Mouse (Mus musculus): Measurements from ENCODE around the gene Mep1a.

Mep1a gene

DNA sequence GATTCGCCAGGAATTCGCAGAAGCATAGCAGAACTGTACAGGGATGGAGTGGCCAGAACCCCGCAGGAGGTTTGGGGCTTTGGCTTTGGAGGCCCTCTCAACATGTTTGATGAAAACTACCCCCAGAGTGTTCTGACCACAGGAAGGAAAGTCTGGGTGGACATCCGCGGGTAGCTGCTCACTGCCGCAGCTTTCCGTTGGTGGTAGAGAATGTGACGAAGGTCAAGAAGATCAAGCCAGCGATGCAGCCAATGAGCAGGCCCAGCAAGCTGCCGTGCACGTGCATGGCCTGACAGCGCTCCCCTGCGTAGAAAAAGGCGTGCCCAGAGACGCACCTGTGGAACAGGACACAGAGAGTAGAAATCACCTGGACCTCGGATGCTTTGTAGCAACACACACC lies 27.8 kb downstream of the Mep1a start:
- DNase-seq: no peak

DNA sequence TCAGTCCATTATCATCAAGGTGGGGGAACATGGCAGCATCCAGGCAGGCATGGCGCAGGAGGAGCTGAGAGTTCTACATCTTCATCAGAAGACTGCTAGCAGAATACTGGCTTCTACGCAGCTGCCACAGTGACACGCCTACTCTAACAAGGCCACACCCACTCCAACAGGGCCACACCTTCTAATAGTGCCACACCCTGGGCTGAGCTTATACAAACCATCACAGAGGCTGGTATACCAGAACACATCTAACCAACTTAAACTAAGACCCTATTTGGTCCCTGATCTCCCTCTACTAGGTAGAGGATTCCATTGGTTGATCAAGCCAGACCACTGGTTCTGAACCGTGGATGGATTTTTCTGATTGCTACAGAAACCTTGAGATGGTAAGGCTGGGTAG lies 30.1 kb downstream of the Mep1a start:
- DNase-seq: no peak

DNA sequence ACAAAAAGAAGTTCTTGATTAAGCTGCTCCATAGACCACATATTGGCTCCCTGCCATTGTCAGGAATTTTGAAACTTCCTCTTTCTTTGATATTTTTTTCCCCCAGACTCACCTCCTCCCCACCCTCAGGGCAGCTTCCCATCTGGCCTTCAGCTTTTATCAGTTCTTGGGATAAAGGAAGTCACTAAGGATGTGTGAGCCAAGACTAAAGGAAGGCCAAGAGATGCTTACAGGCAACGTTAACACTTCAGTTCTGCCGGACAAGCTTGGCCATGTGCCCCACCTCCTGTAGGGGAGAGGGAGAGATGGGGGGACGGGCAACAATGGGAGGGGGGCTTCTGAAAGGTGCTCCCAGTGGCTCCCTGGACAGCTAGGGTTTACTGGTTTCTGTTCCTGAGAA lies 32.6 kb downstream of the Mep1a start:
- no peak for DNase-seq

DNA sequence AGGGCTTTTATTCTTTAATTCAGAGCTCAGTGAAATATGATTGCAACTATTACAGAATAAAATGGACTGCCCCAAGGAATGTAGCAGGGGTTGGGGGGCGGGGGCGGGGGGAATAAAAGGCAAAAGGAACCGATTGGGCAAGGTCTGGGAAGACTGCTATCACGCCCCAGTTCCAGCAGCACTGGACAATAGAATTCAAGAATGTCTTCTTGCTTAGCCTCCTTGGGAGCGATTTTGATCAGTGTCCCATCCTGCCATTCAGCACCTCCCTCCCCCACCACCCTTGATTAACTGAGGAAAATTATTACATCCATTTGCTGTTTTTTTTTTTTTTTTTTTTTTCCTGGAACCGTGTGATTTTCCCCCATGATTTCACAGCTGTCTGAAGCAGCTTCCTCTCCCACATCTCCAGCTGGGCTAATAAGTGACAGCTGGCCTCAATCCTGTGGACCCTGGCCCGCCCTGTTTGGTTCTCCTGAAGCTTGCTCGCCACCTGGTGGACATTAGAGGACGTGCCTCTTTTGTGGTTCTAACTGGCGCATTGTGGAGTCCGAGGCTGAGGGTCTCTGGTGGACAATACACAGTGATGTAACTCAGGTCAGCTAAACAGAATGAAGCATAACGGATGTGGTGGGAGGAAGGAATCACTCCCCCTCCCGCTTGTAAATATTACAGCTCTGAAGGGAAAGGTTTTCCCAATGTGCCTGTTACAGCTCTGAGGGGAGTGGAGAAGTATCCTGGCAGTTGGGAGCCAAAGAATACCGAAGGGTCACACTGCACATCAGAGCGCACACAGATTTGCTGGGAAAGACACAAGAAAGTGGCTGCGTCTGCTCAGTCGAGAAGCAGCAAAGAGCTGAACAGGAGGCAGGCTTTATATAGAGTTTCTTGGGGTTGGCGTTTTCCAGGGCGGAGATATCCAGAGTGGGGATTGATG lies 42.1 kb downstream of the Mep1a start:
- DNase-seq: peak; percentile 63

DNA sequence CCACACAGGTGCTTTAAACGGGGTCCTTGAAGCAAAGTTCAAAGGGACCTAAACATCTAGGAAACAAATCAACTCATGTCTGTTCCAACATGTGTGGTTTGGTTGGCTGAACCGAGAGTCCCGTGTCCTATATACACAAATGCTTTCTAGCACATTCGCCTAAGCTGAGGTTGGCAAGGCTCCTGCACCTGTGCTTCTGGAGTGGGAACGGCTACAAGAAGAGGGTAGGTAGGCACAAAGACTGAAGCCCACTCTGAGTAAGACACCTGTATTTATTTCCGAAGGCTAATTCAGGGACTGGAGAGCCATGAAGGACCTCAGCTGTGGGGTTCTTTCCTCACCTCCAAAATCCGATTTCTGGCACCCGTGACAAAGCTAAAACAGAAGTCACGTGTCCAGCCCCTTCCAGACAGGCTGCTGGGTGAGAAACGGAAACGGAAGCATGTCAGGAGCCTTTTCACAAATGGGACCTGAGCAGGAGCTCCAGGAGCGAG lies 42.8 kb downstream of the Mep1a start:
- DNase-seq: no peak

DNA sequence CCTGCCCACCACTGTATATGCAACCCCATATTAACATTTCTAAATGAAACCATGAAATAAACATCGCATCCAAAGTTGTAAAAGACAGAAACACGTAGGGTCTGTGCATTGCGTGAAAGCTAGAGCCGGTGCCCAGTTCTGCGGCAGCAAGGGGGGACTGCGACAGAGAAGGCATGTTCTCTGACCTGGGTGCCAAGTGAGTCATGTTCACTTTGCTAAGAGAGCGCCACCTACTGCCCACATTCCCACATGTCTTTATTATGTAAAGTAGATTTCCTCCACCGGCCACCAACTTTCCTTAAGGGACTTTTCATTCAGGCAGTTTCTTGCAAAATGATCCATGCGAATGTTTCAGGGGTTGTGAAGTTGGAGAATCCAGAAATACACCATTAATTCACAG lies 44.0 kb downstream of the Mep1a start:
- DNase-seq: peak; percentile 64

DNA sequence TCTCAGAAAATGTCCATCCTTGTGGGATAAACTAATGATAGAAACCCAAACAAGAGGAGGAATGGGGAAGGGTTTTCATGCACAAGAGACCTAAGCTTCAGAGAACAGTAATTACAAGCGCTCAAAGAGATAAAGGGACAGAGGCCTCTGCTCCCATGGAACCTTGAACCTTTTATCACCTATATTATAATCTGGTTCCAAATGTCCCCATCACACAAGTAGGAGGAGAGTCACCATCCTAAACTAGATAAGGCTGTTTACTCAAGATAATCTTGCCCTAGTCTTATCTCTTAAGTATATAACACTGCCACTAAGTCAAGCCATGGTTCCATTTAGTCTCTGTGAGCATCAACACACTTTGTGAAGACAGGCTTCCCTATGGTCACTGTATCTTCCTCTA lies 51.4 kb downstream of the Mep1a start:
- DNase-seq: no peak

DNA sequence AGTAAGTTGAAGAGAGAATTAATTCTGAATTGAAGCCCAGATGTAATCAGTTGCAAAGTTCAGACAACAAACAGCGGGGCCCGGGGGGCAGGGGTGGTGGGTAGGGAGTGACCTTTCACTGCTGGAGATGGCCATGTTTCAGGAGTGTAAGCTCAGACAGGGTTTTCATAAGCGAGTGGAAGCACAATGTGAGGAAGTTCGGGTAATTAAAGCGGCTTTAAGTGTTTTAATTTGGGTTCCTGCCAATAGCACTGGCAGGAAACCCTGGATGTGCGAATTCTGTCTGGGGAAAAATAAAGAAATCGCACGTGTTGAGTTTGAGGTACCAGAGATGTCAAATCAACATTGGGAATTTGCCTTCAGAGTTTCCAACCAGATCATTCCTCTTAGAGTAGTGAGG lies 68.1 kb downstream of the Mep1a start:
- no peak for DNase-seq

DNA sequence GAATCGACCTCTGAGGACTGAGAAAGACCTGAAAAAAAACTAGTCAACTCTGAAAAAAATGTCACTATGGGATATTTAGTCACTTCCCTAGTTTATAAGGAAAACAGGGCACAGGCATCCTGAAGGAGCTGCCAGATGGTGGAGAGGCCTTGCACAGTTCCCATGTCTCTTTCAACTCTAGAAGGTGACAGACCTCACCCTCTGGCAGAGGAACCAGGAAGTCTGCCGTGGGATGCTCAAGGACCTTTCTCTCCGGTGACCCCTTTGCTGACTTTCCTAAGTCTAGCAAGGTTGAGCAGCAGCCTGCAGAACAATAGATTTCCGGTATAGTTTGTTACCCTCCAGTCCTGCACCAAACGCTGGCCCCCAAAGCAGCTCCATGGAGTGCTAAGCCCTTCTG lies 70.9 kb downstream of the Mep1a start:
- peak; percentile 19 for DNase-seq

All from kidney, adult 11 months (tissue).